Mouse (Mus musculus): ENCODE measurements around the gene Gucy1a1.

GRCm38 (mm10) chr3:82104229-82104628 lies 41.4 kb downstream of the Gucy1a1 start:
- TF ChIP-seq POLR2A (IDR thresholded peaks at IDR 0.05; ENCODE audit: insufficient read depth, low read depth, low read length) (no peak), CTCF (IDR thresholded peaks at IDR 0.05) (no peak), EP300 (IDR thresholded peaks at IDR 0.05; ENCODE audit: insufficient read depth, low read depth, low read length) (no peak)
